Mouse (Mus musculus) lung, adult 2 months (tissue): Measurements from ENCODE around the gene Cpvl. TPM values are rescaled to one million over a fixed set of nuclear protein-coding genes. Genes with fewer than 3 reads are reported as not detected.

Experiments used
- DNase-seq: peaks from one replicate; pipeline ENCODE4 v3.0.0; 2022
- H3K4me1 ChIP-seq: fragments of 200-500 bp; 2 replicates; pipeline ENCODE4 v1.6.1; 2011; ENCODE audit warnings: low read length; ENCODE audit not compliant: control insufficient read depth, insufficient read depth
- H3K4me3 ChIP-seq: fragments of 200-500 bp; replicated peaks from 2 replicates; pipeline ENCODE3; 2011; ENCODE audit warnings: low read depth, mild to moderate bottlenecking, control low read depth, low read length; ENCODE audit errors: extremely low read depth
- CTCF ChIP-seq: fragments of 200-500 bp; IDR thresholded peaks from 2 replicates; pipeline ENCODE4 v1.5.1; 2011; ENCODE audit warnings: mild to moderate bottlenecking, low read length, control low read depth; ENCODE audit not compliant: insufficient read depth
- POLR2A ChIP-seq: fragments of 200-500 bp; IDR thresholded peaks from 2 replicates; pipeline ENCODE4 v1.6.1; 2011; ENCODE audit warnings: low read depth, mild to moderate bottlenecking, control low read depth, low read length, borderline replicate concordance; ENCODE audit errors: extremely low read depth
- WGBS: fragments of 180-500 bp; shearing (Covaris S2); methylation state at CpG from one replicate; pipeline ENCODE4 v1.1.7; 2018; 5-methylcytosine and 5-hydroxymethylcytosine counted together
- polyA plus RNA-seq: library from polyadenylated mRNA; depleted of rRNA; stranded (reverse); fragments of >200 nt; gene quantifications from 2 replicates; pipeline ENCODE4 v1.2.3, GENCODE M21; 2012

Cpvl gene
- polyA plus RNA-seq, 1 experiment, result not detected

DNA sequence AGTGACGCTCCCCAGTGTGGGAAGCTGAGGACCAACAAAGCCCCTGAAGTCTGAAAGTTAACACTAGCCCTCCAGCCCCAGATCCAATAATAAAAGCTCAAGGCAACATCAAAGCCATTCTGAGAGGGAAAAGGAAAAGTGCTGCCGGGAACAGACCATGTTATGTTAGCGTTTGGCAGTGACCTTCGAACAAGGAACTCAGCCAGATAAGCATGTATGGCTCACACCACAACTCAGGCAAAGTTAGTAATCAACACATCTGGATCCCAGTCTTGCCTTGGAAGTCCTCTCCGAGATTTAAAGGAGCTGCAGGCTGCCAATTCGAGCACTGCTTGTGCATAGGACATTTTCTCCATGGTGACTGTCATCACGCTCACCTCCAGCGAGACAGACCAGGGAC, 38.7 kb downstream of the Cpvl start:
- Histone ChIP-seq H3K4me3 (no peak overlapping the region), H3K4me1 (no peaks in the 10 kb centered on the region; the same call in none of the 2 replicates)
- no peak for TF ChIP-seq POLR2A
- no peak for TF ChIP-seq CTCF
- 50% methylated on average over 8 of the region's 8 CpGs for WGBS
- no peak for DNase-seq

DNA sequence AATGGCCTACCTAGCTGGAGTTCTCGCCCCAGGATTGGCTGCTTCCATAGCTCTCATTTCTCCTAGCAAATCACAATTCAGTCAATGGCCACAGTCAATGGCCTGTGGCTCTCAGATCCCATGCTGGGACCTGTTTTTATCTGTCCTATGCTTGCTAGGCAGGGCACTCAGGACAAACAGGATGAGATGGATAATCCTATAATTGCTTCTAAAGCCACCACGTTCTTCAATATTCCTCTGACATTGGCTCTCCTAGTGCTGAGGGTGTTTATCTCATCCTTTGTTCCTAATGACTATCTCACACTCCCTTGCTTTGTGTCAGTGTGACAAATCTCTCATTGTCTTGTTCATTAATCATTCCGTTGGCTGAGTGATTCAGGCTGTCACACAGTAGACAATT, 39.5 kb downstream of the Cpvl start:
- WGBS, result 74% methylated on average over 3 of the region's 3 CpGs
- Histone ChIP-seq H3K4me3 (no peak overlapping the region), H3K4me1 (no peaks in the 10 kb centered on the region; the same call in none of the 2 replicates)
- TF ChIP-seq CTCF, result no peak
- TF ChIP-seq POLR2A, result no peak
- no peak for DNase-seq

DNA sequence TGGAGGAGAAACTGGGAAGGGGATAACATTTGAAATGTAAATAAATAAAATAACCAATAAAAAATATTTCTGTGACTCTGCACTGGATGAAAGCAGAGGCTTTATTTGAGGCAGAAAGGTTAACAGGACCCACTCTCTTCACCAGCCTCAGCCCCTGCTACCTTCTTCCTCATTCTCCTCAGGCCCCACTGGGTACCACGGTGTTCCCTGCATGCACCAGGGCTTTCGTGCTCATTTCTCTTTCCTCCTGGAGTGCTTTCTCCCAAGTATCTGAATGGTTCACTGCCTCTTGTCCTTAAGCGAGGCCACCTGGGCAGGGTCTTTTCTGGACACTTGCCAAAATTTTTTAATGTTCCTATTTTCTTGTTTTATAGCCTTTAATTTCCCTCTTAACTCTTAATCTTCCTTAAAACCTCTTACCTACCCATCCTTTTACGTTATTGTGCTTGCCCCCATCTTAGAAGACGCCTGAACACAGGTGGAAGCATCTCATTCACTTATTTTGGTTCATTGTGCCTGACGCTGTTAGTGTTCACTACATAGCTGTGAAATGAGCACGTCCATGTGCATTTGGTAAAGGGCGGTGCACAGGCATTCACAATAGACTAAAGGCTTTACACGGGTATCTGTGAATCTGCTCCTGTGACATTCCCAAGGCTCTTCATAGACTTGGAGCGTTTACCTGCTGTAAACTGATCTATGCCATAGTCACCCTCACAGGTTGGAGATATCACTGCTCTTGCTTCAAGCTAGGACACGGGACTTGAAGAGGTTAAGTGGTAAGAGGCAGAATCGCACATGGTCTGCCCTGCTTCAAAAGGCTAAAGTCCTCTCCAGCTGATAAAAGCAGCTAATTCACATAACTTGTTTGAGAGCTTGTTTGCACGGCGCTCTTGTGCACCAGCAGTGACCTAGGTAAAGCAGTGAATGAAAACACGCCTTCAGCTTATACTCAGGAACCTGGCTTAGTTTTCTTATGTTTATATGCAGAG, 41.0 kb downstream of the Cpvl start:
- DNase-seq, result no peak
- TF ChIP-seq CTCF, result no peak
- no peak for TF ChIP-seq POLR2A
- 71% methylated on average over 15 of the region's 15 CpGs for WGBS
- Histone ChIP-seq H3K4me3 (no peak overlapping the region), H3K4me1 (no peaks in the 10 kb centered on the region; the same call in none of the 2 replicates)

DNA sequence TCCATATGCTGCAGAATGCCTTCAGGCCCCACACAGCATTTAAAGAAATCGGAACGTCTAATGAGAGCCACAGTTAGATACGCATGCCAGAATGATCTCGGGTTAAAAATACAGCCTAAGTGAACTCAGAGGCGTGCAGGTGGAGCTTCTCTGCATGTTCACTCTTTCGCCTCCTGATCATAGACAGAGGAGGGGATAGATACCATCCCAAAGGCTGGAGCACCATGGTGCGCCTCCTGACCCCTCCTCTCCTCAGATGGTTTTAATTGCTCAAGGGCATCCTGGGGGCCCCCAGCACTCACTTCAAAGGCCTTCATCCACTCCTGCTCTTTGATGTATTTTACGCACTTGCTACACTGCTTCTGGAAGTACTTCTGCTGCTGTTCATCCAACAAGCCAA, 46.9 kb downstream of the Cpvl start:
- H3K4me1 ChIP-seq, result no peaks in the 10 kb centered on the region
- DNase-seq, result no peak
- TF ChIP-seq CTCF (no peak), POLR2A (no peak)
- 90% methylated on average over 8 of the region's 8 CpGs for WGBS
- H3K4me3 ChIP-seq, result no peak overlapping the region

DNA sequence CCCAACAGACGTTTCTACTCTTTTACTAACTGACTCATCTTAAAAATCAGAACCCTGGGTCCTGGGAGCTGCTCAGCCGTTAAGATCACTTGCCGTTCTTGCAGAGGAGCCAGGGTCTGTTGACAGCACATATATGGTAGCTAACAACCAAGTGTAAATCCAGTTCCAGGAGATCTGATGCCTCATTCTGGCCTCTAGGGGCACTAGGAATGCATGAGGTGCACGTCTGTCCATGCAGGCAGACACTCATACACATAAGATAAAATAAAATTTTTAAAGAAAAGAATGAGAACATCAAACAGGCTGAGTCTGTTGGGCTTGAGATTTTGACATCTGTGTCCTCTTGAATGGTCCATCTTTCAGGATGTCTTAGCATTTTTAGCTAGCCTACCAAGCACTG, 48.6 kb downstream of the Cpvl start:
- H3K4me1 ChIP-seq, result no peaks in the 10 kb centered on the region
- WGBS, result 72% methylated on average over 4 of the region's 4 CpGs
- H3K4me3 ChIP-seq, result no peak overlapping the region
- TF ChIP-seq POLR2A (no peak), CTCF (peak; percentile 31; the same call in 1 of the 2 replicates)
- no peak for DNase-seq

DNA sequence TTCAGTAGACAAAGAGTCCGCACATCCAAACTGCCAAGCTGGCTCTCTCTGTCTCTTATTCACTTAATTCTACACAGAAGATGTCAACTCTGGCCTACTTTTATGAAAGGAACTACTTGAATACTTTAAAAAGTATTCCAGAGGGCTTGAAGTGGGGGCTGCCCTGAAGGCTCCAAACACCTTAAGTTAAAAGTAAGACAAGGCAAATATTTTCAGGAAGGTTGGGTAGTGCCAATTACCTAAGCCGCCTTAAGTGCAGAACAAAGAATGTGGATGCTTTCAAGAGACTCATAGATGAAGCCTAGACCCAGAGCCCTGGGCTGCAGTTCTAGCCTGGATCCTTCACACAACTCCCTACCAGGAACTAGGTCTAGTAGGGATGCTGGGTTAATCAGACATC, 52.3 kb downstream of the Cpvl start:
- Histone ChIP-seq H3K4me3 (no peak overlapping the region), H3K4me1 (no peaks in the 10 kb centered on the region)
- WGBS, result 81% methylated on average over 2 of the region's 2 CpGs
- DNase-seq, result no peak
- no peak for TF ChIP-seq CTCF
- no peak for TF ChIP-seq POLR2A

DNA sequence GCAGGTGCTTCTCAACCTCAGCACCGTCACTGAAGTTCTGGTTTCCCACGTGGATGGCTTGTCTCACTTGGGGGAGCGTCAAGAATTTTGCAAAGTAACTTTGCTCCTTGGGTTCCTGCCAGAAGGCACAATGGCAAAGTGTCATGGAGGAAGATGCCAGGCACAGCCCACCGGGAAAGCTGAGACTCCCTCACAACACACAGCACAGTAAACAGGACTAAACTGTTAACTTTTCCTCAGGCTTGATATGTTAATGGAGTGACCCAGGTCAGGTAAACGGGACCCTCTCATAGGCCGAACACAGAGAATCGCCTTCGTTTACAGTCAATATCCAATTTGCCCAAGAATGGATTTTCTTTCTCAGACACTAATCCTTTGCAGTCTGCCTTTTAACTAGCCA, 53.3 kb downstream of the Cpvl start:
- no peak for DNase-seq
- WGBS, result 64% methylated on average over 8 of the region's 8 CpGs
- no peaks in the 10 kb centered on the region for H3K4me1 ChIP-seq
- TF ChIP-seq CTCF (no peak), POLR2A (no peak)
- no peak overlapping the region for H3K4me3 ChIP-seq

DNA sequence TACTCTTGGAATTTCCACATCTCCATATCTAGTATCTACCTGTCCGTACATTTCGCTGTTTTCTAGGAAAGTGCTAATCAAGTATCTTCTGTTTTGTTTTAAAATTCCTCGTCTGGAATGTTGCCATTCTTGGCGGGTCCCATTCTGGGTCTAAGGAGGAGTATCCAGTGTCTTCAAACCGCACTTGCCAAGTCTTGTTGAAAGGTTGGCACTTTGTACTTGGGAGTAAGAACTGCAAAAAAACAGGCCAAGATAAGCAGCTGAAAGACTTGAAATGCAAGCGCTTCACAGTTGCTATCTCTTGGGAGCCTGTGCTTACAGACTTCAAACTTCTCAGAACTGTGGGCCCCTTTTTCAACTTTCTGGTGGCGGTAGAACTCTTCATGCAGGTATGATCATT, 58.4 kb downstream of the Cpvl start:
- no peak overlapping the region for H3K4me3 ChIP-seq
- WGBS, result 78% methylated on average over 7 of the region's 7 CpGs
- TF ChIP-seq POLR2A, result no peak
- TF ChIP-seq CTCF, result no peak
- no peaks in the 10 kb centered on the region for H3K4me1 ChIP-seq
- DNase-seq, result no peak

DNA sequence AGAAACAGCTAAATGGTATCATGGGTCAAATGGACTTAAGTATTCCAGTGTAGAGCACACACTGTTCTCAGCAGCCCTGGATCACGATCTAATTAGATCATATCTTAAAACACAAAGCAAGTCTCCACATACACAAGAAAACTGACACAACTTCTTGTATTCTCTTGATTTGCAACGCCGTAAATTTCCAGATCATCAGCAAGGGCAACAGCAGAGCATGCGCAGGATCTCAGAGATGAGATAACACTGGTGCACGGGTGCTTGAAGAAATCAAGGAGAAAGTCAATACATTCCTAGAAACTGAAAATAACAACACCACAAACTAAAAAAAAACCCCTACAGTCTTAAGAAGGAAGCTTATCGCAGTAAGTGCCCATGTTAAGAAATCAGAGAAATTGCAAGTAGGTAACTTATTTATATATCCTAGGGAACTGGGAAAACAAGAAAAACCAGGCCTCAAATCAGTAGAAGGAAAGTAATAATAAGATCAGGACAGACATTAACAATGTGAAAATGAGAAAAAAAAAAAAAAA, 61.4 kb downstream of the Cpvl start:
- TF ChIP-seq CTCF, result no peak
- TF ChIP-seq POLR2A, result no peak
- WGBS, result 74% methylated on average over 6 of the region's 6 CpGs
- no peaks in the 10 kb centered on the region for H3K4me1 ChIP-seq
- no peak overlapping the region for H3K4me3 ChIP-seq
- DNase-seq, result no peak
